Mouse (Mus musculus): ENCODE data around the gene Greb1. TPM values are rescaled to one million over a fixed set of nuclear protein-coding genes. Genes with fewer than 3 reads are reported as not detected.

The Greb1 gene
- polyA plus RNA-seq, 2 experiments = 0.41 to 1.1 TPM

- DNase-seq (ENCODE audit: low read depth in 3 of 3, low spot score in 3 of 3) = no peak
- Histone ChIP-seq H3K4me1 (replicated peaks; ENCODE audit: control insufficient read depth in 2 of 2, insufficient read depth in 2 of 2, low read length in 1 of 2) (no peaks in the 10 kb centered on the region), H3K27ac (no peak overlapping the region), H3K9me3 (ENCODE audit: control insufficient read depth, low read length) (no peaks in the 10 kb centered on the region), H3K27me3 (ENCODE audit: control insufficient read depth, insufficient read depth, low read length) (no peaks in the 10 kb centered on the region), H3K9ac (replicated peaks) (no peak overlapping the region), H3K4me2 (ENCODE audit: low read depth) (no peak overlapping the region), H3K4me3 (ENCODE audit: insufficient read depth in 1 of 2, low read depth in 2 of 2, low read length in 2 of 2) (no peak overlapping the region), H3K36me3 (replicated peaks; ENCODE audit: control insufficient read depth, insufficient read depth, low read depth) (no peaks in the 10 kb centered on the region)
- ATAC-seq (ENCODE audit: insufficient read depth) = no peak
- 71% methylated on average over 11 of the region's 11 CpGs for WGBS (ENCODE audit: insufficient replicate concordance)
- TF ChIP-seq EP300 (IDR thresholded peaks at IDR 0.05; ENCODE audit: low read depth) = no peak
- no peak for TF ChIP-seq CTCF (IDR thresholded peaks at IDR 0.05; ENCODE audit: low read depth)
Observed at GRCm38 (mm10) chr12:16834701-16835100, 34.0 kb upstream of the Greb1 start.

GRCm38 (mm10) chr12:16831071-16831470 is 30.4 kb upstream of the Greb1 start:
- Histone ChIP-seq H3K9me3 (ENCODE audit: control insufficient read depth, low read length) (no peaks in the 10 kb centered on the region), H3K4me3 (ENCODE audit: insufficient read depth in 1 of 2, low read depth in 2 of 2, low read length in 2 of 2) (no peak overlapping the region), H3K9ac (replicated peaks) (no peak overlapping the region), H3K36me3 (replicated peaks; ENCODE audit: control insufficient read depth, insufficient read depth, low read depth) (no peaks in the 10 kb centered on the region), H3K27me3 (ENCODE audit: control insufficient read depth, insufficient read depth, low read length) (no peaks in the 10 kb centered on the region), H3K4me1 (replicated peaks; ENCODE audit: control insufficient read depth in 2 of 2, insufficient read depth in 2 of 2, low read length in 1 of 2) (no peaks in the 10 kb centered on the region), H3K4me2 (ENCODE audit: low read depth) (no peak overlapping the region), H3K27ac (no peak overlapping the region)
- 52% methylated on average over 4 of the region's 4 CpGs for WGBS (ENCODE audit: insufficient replicate concordance)
- no peak for TF ChIP-seq EP300 (IDR thresholded peaks at IDR 0.05; ENCODE audit: low read depth)
- TF ChIP-seq CTCF (IDR thresholded peaks at IDR 0.05; ENCODE audit: low read depth) = no peak
- DNase-seq (ENCODE audit: low read depth in 3 of 3, low spot score in 3 of 3) = no peak
- no peak for ATAC-seq (ENCODE audit: insufficient read depth)

GRCm38 (mm10) chr12:16829785-16830184 is 29.1 kb upstream of the Greb1 start:
- Histone ChIP-seq H3K36me3 (replicated peaks; ENCODE audit: control insufficient read depth, insufficient read depth, low read depth) (0 out of 2 replicates have a peak, but pooled peaks cover 2% of the 10 kb centered on the region), H3K27me3 (ENCODE audit: control insufficient read depth, insufficient read depth, low read length) (no peaks in the 10 kb centered on the region), H3K9me3 (ENCODE audit: control insufficient read depth, low read length) (no peaks in the 10 kb centered on the region), H3K9ac (replicated peaks) (no peak overlapping the region), H3K4me1 (replicated peaks; ENCODE audit: control insufficient read depth in 2 of 2, insufficient read depth in 2 of 2, low read length in 1 of 2) (no peaks in the 10 kb centered on the region), H3K4me2 (ENCODE audit: low read depth) (no peak overlapping the region), H3K27ac (no peak overlapping the region), H3K4me3 (ENCODE audit: insufficient read depth in 1 of 2, low read depth in 2 of 2, low read length in 2 of 2) (no peak overlapping the region)
- 65% methylated on average over 2 of the region's 2 CpGs for WGBS (ENCODE audit: insufficient replicate concordance)
- DNase-seq (ENCODE audit: low read depth in 3 of 3, low spot score in 3 of 3) (no peak), ATAC-seq (ENCODE audit: insufficient read depth) (no peak)
- TF ChIP-seq CTCF (IDR thresholded peaks at IDR 0.05; ENCODE audit: low read depth) = peak; percentile 48
- TF ChIP-seq EP300 (IDR thresholded peaks at IDR 0.05; ENCODE audit: low read depth) = no peak

GRCm38 (mm10) chr12:16828505-16828904 is 27.8 kb upstream of the Greb1 start:
- ATAC-seq (ENCODE audit: insufficient read depth) = no peak
- TF ChIP-seq CTCF (IDR thresholded peaks at IDR 0.05; ENCODE audit: low read depth) = peak; percentile 54
- no peak for TF ChIP-seq EP300 (IDR thresholded peaks at IDR 0.05; ENCODE audit: low read depth)
- Histone ChIP-seq H3K4me3 (ENCODE audit: insufficient read depth in 1 of 2, low read depth in 2 of 2, low read length in 2 of 2) (no peak overlapping the region), H3K27me3 (ENCODE audit: control insufficient read depth, insufficient read depth, low read length) (no peaks in the 10 kb centered on the region), H3K4me1 (replicated peaks; ENCODE audit: control insufficient read depth in 2 of 2, insufficient read depth in 2 of 2, low read length in 1 of 2) (no peaks in the 10 kb centered on the region), H3K36me3 (replicated peaks; ENCODE audit: control insufficient read depth, insufficient read depth, low read depth) (0 out of 2 replicates have a peak, but pooled peaks cover 3% of the 10 kb centered on the region), H3K4me2 (ENCODE audit: low read depth) (no peak overlapping the region), H3K27ac (no peak overlapping the region), H3K9me3 (ENCODE audit: control insufficient read depth, low read length) (no peaks in the 10 kb centered on the region), H3K9ac (replicated peaks) (no peak overlapping the region)
- DNase-seq (ENCODE audit: low read depth in 3 of 3, low spot score in 3 of 3) = no peak
- WGBS (ENCODE audit: insufficient replicate concordance) = 19% methylated on average over 6 of the region's 6 CpGs

- ATAC-seq (ENCODE audit: insufficient read depth) = no peak
- 85% methylated on average over 1 of the region's 1 CpGs for WGBS (ENCODE audit: insufficient replicate concordance)
- no peak for TF ChIP-seq CTCF (IDR thresholded peaks at IDR 0.05; ENCODE audit: low read depth)
- TF ChIP-seq EP300 (IDR thresholded peaks at IDR 0.05; ENCODE audit: low read depth) = no peak
- no peak overlapping the region for H3K4me2 ChIP-seq (ENCODE audit: low read depth)
- no peak overlapping the region for H3K9ac ChIP-seq (replicated peaks)
- H3K9me3 ChIP-seq (ENCODE audit: control insufficient read depth, low read length) = no peaks in the 10 kb centered on the region
- H3K4me3 ChIP-seq (ENCODE audit: insufficient read depth in 1 of 2, low read depth in 2 of 2, low read length in 2 of 2) = no peak overlapping the region
- no peaks in the 10 kb centered on the region for H3K4me1 ChIP-seq (replicated peaks; ENCODE audit: control insufficient read depth in 2 of 2, insufficient read depth in 2 of 2, low read length in 1 of 2)
- peaks cover 21% of the 10 kb centered on the region for H3K36me3 ChIP-seq (replicated peaks; ENCODE audit: control insufficient read depth, insufficient read depth, low read depth)
- no peak for DNase-seq (ENCODE audit: low read depth in 3 of 3, low spot score in 3 of 3)
- no peak overlapping the region for H3K27ac ChIP-seq
- no peaks in the 10 kb centered on the region for H3K27me3 ChIP-seq (ENCODE audit: control insufficient read depth, insufficient read depth, low read length)
Observed at GRCm38 (mm10) chr12:16823701-16824100, 23.0 kb upstream of the Greb1 start.

Data from liver, embryonic 14.5 days (tissue).